Mouse (Mus musculus): ENCODE results near the gene Nkain2.

- TF ChIP-seq CTCF (IDR thresholded peaks at IDR 0.05; ENCODE audit: insufficient read depth, low read depth, low read length) (no peak), POLR2A (IDR thresholded peaks at IDR 0.05; ENCODE audit: insufficient read depth, low read depth, low read length) (no peak)
These were observed 99.7 kb downstream of the Nkain2 start for GRCm38 (mm10) chr10:32790541-32790940.

All from olfactory bulb, adult 2 months (tissue).